Mouse (Mus musculus) layer of hippocampus, postnatal 36 days (tissue): ENCODE data around the gene Gpd1l. TPM values are rescaled to one million over a fixed set of nuclear protein-coding genes. Genes with fewer than 3 reads are reported as not detected.
A peak's percentile ranks its signal among the peaks of the same experiment; 100 is the strongest.

Source experiments
- DNase-seq, 2 experiments: peaks; one replicate each; pipeline ENCODE4 v3.0.0; 2022
- total RNA-seq, 2 experiments: library from RNA; stranded (reverse); gene quantifications; 2 replicates each; pipeline ENCODE4 v1.2.3; 2021

Gpd1l gene
- total RNA-seq, 2 experiments from 2014 or later, result 76.8 to 81.3 TPM

DNA sequence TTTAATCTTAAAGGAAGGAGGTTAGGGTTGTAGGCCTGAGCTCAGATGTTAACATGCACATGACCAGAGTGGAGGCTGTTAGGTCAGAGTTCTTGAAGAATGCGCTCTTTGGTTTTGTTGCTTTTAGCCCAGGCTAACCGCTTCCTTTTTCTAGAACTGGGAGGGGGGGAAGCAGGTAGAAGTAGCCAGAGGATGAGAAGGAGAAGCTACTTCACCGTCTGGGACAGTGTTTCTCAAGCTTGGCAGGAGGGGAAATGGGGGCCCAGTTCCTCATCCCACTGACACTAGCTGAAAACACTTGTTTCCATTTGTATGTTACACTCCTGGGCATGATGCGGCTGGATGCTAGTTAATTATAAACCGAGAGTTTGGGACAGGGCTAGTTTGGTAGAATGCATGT, 8.2 kb downstream of the Gpd1l start:
- no peak for DNase-seq

DNA sequence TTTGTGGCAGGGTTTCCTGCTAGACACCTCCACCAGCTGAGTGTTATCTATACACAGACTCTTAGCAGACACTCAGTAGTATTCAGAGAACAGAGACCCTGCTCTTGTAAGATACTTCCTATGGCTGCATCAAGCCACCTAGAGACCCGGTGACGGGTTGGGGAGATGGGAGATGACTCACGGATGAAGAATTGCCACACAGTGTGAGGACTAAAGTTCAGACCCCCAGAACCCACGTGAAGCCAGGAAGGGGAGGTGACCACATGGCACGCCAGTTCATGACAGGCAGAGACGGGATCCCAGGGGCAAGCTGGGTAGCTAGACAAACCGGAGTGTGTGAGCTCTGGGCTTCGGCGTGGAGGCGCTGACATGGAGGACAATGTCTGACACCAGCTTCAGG, 8.7 kb downstream of the Gpd1l start:
- DNase-seq, result no peak

DNA sequence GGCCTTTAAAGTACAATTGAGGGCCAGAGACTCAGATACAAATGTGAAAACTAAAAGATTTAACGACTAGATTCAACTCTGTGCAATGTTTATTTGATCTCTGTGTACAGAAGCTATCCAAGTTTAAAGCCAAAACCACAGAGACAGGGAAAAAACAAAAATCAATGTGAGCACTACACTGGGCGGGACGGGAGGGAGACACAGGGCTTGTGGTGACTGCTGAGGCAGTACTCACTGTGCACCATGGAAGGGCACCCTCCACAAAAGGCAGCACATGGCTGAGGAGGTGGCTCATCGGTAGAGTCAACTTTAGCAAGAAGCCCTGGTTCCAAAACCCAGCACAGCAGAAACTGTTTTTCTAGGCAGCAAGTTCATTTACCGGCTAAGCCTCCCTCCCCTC, 9.3 kb downstream of the Gpd1l start:
- DNase-seq, result no peak

DNA sequence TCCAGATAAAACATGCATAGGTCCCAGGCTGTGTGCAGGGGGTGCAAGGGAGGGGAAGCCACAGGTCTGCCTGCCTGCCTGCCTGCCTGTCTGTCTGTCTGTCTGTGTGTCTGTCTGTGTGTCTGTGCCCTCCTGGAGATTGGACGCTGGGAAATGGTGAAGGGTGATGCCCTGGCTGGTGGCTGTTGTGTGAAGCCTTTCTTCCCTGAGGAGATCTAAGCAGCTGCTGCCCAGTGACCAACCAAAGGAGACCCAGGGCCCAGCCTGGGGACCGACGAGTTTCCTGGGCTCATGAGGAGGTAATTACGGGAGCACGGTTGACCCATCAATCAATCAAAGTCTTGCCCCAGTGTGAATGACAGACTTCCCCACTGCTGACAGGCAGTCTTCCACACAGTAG, 11.6 kb downstream of the Gpd1l start:
- no peak for DNase-seq

DNA sequence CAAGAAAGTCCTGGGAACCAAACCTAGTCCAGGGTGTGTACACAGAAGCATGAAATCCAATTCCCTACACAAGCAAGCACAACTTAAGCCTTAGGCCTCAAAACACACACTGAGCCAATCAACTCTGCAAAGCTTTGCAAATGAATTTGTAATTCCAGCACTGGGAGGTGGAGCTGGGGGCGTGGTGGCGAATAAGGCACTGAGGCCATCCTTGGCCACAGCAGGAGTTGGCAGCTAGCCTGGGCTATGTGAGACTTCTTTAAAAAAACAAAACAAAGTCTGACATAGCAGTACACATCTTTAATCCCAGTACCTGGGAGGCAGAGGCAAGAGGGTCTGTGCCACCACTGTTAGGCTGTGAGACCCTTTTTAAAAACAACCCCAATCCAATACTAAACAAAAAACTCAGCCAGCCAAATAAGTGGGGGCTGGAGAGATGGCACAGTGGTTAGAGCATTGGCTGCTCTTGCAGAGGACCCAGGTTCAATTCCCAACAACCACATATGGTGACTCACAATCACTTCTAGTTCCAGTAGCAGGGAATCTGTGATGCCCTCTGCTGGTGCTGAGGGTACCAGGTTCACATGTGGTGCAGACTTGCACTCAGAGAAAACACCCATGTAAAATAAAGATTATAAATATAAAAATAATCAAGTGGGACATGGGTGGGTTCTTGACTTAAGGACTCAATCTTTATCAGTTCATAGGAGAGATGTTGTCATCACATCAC, 12.3 kb downstream of the Gpd1l start:
- DNase-seq, result no peak

DNA sequence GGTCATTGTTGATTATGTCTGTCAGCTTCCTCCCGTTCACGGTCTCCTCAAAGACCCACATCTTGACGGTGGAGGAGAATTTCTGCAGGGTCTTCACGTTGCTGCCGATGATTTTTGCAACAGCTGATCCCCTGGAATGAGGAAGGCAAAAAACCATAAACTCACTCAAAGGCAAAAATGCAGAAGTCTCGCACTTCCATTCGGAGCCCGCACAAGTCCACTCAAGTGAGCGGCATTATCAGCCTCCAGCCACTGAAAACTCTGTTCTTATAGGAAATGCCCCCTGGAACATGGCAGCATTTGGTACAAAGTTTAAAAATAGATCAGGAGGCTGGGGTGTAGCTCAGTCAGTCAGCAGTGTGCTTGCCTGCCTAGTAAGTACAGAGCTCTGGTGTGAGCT, 13.2 kb downstream of the Gpd1l start:
- DNase-seq, result no peak

DNA sequence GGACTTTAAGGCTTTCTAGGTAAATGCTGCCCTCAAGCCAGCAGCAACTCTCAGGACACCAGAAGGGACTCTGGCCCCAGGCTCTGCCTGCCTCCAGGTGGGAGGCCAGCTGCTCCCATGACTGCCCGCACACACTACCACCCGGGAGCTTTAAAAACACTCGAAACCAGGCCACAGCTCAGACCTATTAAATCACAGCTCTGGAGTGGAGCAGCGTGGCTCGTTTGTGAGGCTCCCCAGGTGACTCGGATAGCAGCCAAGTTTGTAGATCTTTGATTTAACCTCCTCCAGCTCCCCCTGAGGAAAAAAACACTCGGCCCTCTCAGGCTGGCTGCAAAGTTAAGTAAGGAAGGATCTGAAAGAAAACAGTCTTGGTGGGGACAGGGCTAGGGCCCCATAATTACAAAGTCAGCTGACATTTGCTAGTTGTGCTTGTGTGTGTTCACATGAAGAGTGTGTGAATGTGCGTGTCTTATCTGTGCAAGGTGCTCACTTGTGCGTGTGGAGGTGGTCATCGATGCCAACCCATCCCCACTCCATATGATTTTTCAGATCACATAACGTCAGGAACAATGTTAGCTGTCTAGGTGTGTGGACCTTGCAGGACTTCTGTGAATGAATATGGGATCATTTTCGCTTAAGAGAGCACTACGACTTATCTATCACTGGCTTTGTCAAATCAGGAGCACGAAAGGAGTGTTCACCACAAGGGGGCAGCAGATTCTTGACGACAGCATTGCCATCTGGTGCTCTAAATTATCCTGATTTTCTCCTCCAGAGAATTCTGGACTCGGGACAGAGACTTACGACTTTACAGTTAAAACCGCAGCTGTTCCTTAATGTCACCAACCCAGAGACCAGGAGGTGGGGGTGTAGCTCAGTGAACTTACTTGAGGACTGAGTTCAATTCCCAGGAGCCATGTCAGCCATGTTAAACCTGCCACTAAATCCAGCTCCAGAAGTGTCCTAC, 20.8 kb downstream of the Gpd1l start:
- DNase-seq, result peak; percentile 67 to 84

DNA sequence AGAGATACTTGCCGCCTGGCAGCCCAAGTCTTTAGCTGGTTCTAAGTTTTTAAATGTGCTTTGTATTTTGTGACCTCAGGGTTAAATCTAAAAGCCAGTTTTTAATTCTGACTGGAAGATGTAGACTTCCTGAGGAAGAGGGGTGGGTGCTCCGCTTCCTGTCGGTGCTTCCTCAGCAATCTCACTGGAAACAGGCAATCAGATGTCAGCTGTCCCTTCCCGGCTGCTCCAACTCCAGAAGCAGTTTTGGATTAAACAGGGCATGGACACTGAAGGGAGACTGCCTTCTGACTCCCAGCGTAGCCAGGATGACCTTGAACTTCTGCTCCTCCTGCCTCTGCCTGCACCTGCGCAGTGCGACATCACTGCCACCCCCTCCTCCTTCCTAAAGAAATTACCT, 26.3 kb downstream of the Gpd1l start:
- DNase-seq, result no peak

DNA sequence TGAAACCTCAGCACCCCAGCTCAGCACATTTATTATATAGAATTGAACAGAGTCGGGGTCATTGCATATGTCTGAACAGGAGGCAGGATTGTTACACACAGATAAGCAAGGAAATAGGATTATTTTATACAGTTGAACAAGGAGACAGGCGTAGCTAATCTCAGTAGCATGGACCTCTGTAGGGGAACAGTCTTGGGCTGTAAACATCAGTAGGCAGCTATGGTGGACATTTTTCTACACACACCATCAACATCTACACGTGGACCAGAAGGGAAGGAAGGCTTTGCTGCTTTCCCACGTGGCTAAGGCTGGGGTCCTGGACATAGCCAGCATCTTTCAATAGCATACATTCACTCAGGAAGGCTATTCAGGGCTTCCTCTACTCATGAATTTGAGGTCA, 37.9 kb downstream of the Gpd1l start:
- no peak for DNase-seq

DNA sequence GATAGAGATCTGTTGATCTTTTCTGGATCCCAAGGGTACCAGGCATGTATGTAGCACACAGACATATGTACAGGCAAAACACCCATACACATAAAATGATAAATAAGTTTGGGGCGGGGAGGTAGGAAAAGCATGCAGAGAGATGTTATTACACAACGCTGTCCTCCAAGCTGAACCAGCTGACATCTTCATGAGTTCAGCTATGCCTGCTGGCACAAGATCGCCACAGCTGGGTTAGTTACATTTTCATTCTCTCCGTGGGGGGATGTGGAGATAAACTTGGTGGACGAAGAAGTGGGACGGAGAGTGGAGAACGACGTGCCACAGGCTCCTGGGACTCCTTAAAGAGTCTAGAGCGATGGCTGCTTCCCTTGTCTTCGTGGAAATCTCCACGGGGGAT, 40.8 kb downstream of the Gpd1l start:
- no peak for DNase-seq

DNA sequence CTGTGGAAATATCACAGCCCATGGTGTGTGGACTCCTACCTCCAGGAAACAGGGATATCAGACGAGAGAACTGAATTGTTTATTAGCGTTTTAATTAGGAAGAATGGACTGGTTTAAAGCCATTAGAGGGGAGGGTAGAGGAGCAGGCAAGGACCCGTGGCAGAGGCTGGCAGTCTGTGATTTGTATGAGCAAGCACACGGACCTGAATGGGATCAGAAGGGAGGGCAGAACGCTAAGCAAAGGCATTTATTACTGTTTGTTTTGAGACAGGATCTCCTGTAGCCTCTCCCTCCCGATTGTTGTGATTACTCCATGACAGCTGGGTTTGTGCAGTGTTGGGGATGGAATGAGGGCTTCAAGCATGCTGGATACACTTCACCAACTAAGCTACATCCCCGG, 43.4 kb downstream of the Gpd1l start:
- no peak for DNase-seq

DNA sequence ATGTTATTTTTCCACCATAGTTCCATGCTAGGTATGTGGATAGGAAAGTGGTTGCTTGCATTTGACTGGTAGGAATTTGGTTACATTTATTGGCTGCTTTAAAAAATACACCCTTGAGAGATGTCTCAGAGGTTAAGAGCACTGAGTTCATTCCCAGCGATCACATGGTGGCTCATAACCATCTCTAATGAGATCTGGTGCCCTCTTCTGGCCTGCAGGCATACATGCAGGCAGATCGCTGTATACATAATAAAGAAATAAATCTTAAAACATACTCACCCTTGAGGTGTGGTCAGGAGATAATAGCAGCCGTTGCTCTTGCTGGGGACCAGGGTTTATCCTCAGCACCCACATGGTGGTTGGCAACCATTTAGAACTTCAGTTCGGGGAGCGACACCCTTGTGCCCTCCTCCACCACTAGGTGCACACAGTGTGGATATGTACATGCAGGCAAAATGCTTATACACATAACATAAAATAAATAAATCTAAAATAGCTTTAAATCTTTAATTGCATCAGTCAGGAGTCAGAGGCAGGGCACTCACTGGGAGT, 44.9 kb downstream of the Gpd1l start:
- no peak for DNase-seq

DNA sequence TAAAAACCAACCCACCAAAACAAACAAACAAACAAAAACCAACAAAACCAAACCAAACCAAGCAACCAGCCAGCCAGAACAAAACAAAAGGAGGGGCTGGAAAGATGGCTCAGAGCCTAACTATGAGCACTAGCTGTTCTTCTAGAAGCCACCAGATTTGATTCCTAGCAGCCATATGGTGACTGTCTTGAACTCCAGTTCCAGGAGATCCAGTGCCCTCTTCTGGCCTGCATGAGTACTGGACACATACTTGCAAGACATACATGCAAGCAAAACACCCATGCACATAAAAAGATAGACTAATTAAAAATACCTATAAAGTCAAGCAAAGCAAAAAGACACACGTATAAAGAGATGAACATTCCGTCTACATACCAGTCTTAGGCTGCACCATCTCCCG, 46.1 kb downstream of the Gpd1l start:
- no peak for DNase-seq

DNA sequence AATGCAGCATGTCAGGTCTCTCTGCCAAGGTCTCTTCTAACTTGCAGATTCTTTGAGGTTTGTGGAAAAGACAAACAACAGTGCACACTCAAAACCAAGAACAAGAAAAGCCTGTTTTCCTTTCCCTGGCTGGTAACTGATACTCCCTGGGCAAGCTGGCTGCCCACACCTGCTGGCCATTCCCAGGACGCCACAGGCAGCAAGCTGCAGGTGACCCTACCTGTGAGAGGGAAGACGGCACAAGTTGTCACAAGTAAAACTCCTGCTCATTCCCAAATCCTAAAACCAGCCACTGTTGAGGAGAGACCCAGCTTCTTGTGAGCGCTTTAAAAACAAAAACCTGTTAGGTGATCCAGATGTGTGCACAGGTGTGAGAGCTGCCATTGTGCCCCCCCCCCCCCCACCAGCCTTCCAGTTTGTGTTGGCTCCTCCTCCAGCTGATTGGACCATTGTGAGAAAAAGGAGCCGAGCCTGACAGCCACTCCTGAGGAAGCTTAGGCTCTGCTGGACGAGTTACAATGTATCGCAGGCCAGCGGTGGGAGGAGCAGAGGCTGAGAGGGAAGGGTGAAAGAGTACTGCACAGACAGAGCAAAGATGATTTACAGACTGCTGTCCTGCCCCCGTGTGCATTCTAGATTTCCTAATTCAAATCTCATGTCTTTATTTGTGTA, 47.7 kb downstream of the Gpd1l start:
- no peak for DNase-seq

DNA sequence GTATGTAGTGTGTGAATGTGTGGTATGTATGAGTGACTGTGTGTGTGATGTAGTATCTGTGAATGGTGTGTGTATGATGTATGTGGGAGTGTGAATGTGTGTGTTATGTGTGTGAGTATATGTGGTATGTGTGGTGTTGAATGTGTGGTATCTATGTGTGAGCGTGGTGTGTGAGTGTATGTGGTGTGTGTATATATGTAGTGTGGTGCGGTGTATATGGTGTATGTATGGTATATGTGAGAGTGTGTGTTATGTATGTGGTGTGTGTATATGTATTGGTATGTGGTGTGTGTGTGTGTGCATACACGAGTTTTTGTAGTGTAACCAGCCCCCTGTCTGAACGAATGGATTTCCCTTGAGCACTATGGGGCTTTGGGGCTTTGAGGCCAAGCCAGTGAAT, 48.2 kb downstream of the Gpd1l start:
- DNase-seq, result no peak

DNA sequence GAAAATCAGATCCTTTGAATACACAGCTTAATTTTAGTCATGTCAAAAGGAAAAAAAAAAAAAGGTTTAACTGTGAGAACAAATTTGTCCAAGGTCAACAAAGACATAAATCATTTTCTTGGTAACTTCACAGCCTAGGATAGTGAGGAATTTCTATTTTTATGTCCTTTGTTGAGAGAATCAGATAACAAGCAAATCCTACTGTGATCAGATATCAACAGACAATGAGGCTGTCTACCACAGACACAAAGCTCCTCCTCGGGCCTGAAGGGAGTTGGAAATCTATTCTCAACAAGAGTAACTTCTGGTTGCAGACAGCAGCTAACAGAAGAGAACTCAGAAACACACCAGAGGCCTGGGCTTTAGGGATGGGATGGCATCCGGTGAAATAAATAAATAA, 51.8 kb downstream of the Gpd1l start:
- DNase-seq, result no peak

DNA sequence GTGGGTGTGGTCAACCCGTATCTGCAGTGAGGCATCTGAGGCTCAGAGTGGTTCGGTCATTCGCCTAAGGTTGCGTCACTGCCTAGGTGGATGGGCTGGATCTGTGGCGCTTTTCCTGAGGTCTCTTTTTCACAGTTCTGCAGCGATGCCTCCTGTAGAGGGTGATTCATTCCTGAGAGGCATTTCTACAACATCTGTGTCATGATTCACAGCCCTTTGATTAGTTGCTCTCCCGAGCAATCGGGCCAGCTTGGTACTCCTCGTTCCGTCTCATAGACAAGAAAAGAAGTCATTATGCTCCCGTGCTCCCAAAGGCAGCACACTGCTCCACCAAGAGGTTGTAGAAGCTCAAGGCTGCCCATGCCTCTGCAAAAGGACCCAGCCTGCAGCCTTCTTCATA, 78.5 kb downstream of the Gpd1l start:
- DNase-seq, result peak; percentile 42 to 46

DNA sequence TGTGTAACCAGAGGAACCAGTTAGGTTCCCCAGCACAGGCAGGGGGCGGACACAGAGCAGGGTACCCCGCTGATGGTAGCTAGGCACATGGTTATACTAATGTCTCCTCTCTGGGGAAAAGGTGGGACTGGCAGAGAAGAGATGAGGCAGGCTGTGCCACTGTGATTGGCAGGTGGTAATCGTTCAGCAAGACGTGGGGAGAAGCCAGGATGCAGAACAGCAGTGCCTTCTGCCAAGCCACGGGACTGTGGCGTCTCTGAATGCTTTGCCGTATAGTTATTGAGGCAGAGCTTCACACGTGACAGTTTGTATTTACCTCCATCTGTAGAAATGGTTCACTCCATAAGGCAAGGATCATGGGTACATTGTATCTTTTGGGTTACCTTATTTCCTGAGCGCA, 79.1 kb downstream of the Gpd1l start:
- peak; percentile 32 to 42 for DNase-seq

DNA sequence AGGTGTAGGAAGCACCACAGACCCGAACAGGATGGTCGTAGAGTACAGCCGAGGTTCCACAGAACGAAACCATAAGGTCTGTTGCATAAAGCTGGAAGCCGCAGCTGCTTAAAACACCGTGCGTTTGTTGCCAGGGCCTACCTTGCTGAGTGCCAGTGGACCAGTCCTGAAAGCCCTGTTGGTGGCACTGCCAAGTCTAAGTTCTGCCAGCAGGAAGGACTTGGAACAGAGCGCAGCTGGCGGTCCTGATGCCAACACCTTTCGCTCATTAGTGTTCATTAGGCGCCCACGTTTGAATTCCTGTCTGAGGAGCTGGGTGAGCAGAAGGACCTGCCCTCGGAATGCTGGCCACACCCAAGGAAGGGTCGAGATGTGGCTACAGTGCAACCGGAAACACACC, 80.5 kb downstream of the Gpd1l start:
- no peak for DNase-seq

DNA sequence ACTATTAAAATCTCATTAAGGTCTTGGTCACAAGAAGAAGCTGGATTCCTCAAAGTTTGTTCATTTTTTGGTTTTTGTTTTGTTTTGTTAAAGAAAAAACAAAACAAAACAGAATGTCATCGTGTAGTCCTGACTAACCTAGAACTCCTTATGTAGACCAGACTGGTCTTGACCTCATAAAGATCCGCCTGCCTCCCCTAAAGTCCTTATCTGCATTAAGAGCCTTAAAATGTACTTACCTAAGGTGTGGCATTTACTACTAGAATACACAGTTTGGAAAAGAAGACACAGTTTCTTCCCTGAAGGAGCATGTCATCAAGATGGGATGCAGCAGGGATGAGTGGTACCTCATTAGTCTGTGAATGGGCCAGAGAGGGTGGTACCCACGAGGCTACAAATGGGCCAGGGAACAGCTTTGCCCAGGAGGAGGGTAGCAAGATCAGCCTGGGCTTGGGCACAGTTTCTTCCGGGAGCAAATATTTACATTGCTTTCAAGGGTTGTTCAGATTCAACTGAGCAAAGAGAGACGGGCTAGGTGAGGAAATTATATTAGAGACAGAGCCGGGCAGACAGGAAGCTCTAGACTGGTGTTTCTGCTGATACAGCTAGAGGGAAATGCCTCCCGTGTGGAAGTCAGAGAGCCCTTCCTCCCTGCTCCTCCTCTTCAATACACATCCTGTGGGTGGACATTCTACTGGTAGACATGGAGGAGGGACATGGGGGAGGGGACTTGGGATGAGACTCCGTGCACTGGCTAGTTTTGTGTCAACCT, 82.2 kb downstream of the Gpd1l start:
- no peak for DNase-seq
